Mouse (Mus musculus) testis, adult 10 weeks (tissue): Measurements from ENCODE around the gene Gmeb1. TPM values are rescaled to one million over a fixed set of nuclear protein-coding genes. Genes with fewer than 3 reads are reported as not detected.

ENCODE experiments used
- polyA plus RNA-seq: library from polyadenylated mRNA; stranded (reverse); fragments of 350-450 nt; fragmentation: Illumina TruSeq; extraction: RNeasy Lipid Tissue Mini Kit (QIAGEN cat#74804); gene quantifications from one replicate; pipeline ENCODE4 v1.2.3, GENCODE M21; 2014; ENCODE audit warnings: low read depth, low replicate concordance

Gene Gmeb1
- 4.5 TPM for polyA plus RNA-seq

DNA sequence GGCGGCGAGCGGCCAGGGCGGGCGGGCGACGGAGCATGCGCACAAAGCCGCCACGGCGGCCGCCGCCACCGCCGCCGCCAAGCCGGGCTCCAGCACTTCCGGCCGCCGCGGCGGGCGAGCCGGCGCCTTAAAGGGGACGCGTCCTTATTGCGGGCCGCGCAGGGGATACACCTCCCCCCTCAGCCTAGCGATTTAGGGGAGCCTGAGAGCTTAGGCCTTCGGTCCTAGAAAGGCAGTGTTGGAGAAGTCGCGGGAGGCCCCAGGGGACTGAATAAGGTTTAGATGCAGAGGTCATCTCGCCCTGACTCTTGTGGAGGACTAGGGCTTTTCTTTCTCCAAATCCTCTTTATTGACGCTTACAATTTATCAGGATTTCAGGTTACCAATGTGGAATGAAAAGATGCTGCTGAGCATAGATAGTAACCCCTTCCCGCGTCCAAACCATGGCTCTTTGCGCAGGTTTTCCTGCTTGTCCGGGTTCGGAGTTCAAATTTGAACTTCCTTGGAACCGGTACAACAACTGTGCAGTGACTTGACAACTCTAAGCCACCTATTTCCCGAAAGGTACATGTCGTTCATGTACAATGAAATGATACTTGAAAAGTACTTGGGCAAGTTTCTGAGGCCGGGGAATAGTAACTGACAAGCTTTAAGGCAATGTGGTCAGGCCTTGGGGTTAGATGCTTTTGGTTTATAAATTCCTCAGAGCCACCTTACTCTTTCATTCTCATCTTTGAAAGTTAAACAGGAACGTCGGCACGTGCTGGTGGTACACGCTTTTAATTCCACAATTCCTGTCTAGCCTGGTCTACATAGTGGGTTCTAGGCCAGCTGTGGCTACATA lies at the start of gene Gmeb1:
Gene Gmeb1 (minus strand): TSS at position 89 of the 844 bp plus-strand sequence.

DNA sequence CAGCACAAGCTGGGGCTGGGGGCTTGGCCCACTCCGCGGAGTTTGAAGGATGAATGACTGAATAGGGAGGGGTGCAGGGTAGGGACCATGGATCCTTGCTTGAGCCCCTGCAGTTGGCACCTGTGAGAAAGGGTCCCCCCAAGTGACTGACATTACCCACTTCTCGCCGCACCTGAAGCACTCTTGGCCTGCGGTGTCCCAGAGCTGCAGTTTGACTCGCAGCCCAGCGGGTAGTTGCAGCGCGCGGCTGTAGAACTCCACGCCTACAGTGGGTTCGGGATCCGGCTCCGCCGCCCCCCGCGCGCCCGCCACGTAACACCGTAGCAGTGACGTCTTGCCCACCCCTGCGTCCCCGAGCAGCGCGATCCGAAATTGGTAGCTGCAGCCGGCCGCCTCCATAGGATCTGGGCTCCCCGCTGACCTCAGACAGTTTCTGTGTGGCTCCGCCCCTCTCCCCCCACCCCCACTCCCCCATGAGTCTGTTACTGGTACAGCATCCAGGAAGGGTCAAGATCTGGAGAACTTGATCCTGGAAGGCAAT lies 41.6 kb upstream of the Gmeb1 start, which contains the start of gene Rab42:
Gene Rab42 (minus strand): TSS at position 447 of the 541 bp plus-strand sequence.

GRCm38 (mm10) chr4:132274156-132274862 lies 12.9 kb upstream of the Gmeb1 start, which contains the start of gene Taf12:
Taf12 (plus strand) TSS chr4:132274375.

GRCm38 (mm10) chr4:132211953-132212734 lies 49.3 kb downstream of the Gmeb1 start, which contains the start of gene Ythdf2:
Ythdf2 (minus strand) TSS chr4:132212303.

Other genes with a start within 250 kb of the Gmeb1 start
- not detected for gene Gm10300, start 186.9 kb downstream of the Gmeb1 start, polyA plus RNA-seq
- 8.8 TPM for gene Epb41, start 186.3 kb downstream of the Gmeb1 start, polyA plus RNA-seq
- 0.04 TPM for gene Oprd1, start 117.1 kb downstream of the Gmeb1 start, polyA plus RNA-seq
- 31.5 TPM for gene Ythdf2, start 49.3 kb downstream of the Gmeb1 start, polyA plus RNA-seq
- gene Taf12, start 12.8 kb upstream of the Gmeb1 start, polyA plus RNA-seq, result 40.5 TPM
- not detected for gene Rab42, start 41.8 kb upstream of the Gmeb1 start, polyA plus RNA-seq
- gene Trnau1ap, start 67.9 kb upstream of the Gmeb1 start, polyA plus RNA-seq, result 3.5 TPM
- 102 TPM for gene Rcc1, start 92.0 kb upstream of the Gmeb1 start, polyA plus RNA-seq
- gene Phactr4, start 160.9 kb upstream of the Gmeb1 start, polyA plus RNA-seq, result 12.0 TPM
- gene Med18, start 202.3 kb upstream of the Gmeb1 start, polyA plus RNA-seq, result 1.7 TPM
- gene Sesn2, start 248.9 kb upstream of the Gmeb1 start, polyA plus RNA-seq, result 2.8 TPM